Mouse (Mus musculus) spleen, adult 2 months (tissue): Measurements from ENCODE around the gene Kcnk1. TPM values are rescaled to one million over a fixed set of nuclear protein-coding genes. Genes with fewer than 3 reads are reported as not detected.

Experiments
- DNase-seq, 2 experiments: peaks; one replicate each; pipeline versions ENCODE4 v3.0.0 to v3.0.0-alpha.2; 2012 to 2021; ENCODE audit warnings: low spot score in 2 of 2, low read depth in 1 of 2
- H3K27ac ChIP-seq: fragments of 200-500 bp; 2 replicates; pipeline ENCODE4 v1.5.1; 2012; ENCODE audit warnings: low read length, inconsistent platforms; ENCODE audit not compliant: insufficient read depth
- H3K27me3 ChIP-seq: fragments of 200-500 bp; 2 replicates; pipeline ENCODE4 v1.6.1; 2012; ENCODE audit warnings: mild to moderate bottlenecking, moderate library complexity, low read length, inconsistent platforms; ENCODE audit not compliant: control insufficient read depth, insufficient read depth
- H3K36me3 ChIP-seq: fragments of 200-500 bp; 2 replicates; pipeline ENCODE4 v1.6.1; 2012; ENCODE audit warnings: mild to moderate bottlenecking, low read length, inconsistent platforms; ENCODE audit not compliant: control insufficient read depth, insufficient read depth
- H3K4me1 ChIP-seq: fragments of 200-500 bp; 2 replicates; pipeline ENCODE4 v1.6.1; 2011; ENCODE audit warnings: inconsistent platforms; ENCODE audit not compliant: control insufficient read depth, insufficient read depth, insufficient read length
- H3K4me3 ChIP-seq: fragments of 200-500 bp; 2 replicates; pipeline ENCODE4 v1.5.1; 2011; ENCODE audit warnings: mild to moderate bottlenecking, inconsistent platforms; ENCODE audit not compliant: insufficient read depth, insufficient read length; ENCODE audit errors: extremely low read depth
- CTCF ChIP-seq: fragments of 200-500 bp; IDR thresholded peaks from 2 replicates; pipeline ENCODE4 v1.5.1; 2011; ENCODE audit warnings: mild to moderate bottlenecking, inconsistent platforms; ENCODE audit not compliant: insufficient read depth, insufficient read length, insufficient replicate concordance; ENCODE audit errors: extremely low read depth
- POLR2A ChIP-seq: fragments of 200-500 bp; IDR thresholded peaks from 2 replicates; pipeline ENCODE4 v1.6.1; 2011; ENCODE audit warnings: low read depth, low read length, inconsistent platforms
- WGBS: fragments of 180-500 bp; shearing (Covaris S2); methylation state at CpG from one replicate; pipeline ENCODE4 v1.1.7; 2018; 5-methylcytosine and 5-hydroxymethylcytosine counted together
- polyA plus RNA-seq: library from polyadenylated mRNA; depleted of rRNA; stranded (reverse); fragments of >200 nt; gene quantifications from 2 replicates; pipeline ENCODE4 v1.2.3, GENCODE M21; 2012

The Kcnk1 gene
- polyA plus RNA-seq, 1 experiment: 0.85 TPM

- WGBS: 14% methylated on average over 6 of the region's 6 CpGs
- H3K4me3 ChIP-seq: no peak overlapping the region
- no peaks in the 10 kb centered on the region for H3K27me3 ChIP-seq
- H3K36me3 ChIP-seq: no peaks in the 10 kb centered on the region
- no peaks in the 10 kb centered on the region for H3K4me1 ChIP-seq
- TF ChIP-seq POLR2A (no peak), CTCF (no peak)
- H3K27ac ChIP-seq: no peak overlapping the region
- DNase-seq: no peak
Measured at GRCm38 (mm10) chr8:125980826-125981225, 14.1 kb upstream of the Kcnk1 start.

DNA sequence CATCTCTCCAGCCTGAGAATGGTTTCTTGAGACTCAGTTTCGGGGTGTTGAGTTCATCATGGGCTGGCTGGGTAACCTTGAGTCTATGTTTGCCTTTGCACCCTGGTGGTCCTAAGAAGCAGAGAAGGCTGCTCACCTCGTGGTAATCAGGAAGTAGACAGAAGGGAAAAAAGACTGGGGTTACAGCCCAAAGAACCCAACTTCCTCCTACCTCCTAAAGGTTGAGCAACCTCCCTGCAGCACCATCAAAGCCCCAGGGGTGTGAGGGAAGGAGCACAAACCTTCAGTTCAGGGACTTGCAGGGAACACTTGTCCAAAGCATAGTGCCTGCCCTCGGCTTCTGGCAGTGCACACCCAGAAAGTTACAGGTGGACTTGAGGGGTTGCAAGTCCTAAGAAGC is 11.5 kb upstream of the Kcnk1 start:
- WGBS: 38% methylated on average over 3 of the region's 3 CpGs
- DNase-seq: no peak
- no peaks in the 10 kb centered on the region for H3K36me3 ChIP-seq
- no peak overlapping the region for H3K27ac ChIP-seq
- no peaks in the 10 kb centered on the region for H3K27me3 ChIP-seq
- TF ChIP-seq CTCF (no peak), POLR2A (no peak)
- no peaks in the 10 kb centered on the region for H3K4me1 ChIP-seq
- no peak overlapping the region for H3K4me3 ChIP-seq

GRCm38 (mm10) chr8:125984140-125984539 is 10.8 kb upstream of the Kcnk1 start:
- no peak for DNase-seq

GRCm38 (mm10) chr8:125985364-125985763 is 9.6 kb upstream of the Kcnk1 start:
- 94% methylated on average over 2 of the region's 2 CpGs for WGBS
- no peak overlapping the region for H3K27ac ChIP-seq
- TF ChIP-seq CTCF (no peak), POLR2A (no peak)
- H3K36me3 ChIP-seq: no peaks in the 10 kb centered on the region
- H3K4me3 ChIP-seq: no peak overlapping the region
- DNase-seq: no peak
- H3K4me1 ChIP-seq: no peaks in the 10 kb centered on the region
- no peaks in the 10 kb centered on the region for H3K27me3 ChIP-seq

More at GRCm38 (mm10) chr8:125984140-125984539, 10.8 kb upstream of the Kcnk1 start:
- H3K27me3 ChIP-seq: no peaks in the 10 kb centered on the region
- no peak overlapping the region for H3K4me3 ChIP-seq
- no peaks in the 10 kb centered on the region for H3K36me3 ChIP-seq
- TF ChIP-seq CTCF: no peak
- no peak for TF ChIP-seq POLR2A
- 92% methylated on average over 4 of the region's 4 CpGs for WGBS
- no peaks in the 10 kb centered on the region for H3K4me1 ChIP-seq
- no peak overlapping the region for H3K27ac ChIP-seq

DNA sequence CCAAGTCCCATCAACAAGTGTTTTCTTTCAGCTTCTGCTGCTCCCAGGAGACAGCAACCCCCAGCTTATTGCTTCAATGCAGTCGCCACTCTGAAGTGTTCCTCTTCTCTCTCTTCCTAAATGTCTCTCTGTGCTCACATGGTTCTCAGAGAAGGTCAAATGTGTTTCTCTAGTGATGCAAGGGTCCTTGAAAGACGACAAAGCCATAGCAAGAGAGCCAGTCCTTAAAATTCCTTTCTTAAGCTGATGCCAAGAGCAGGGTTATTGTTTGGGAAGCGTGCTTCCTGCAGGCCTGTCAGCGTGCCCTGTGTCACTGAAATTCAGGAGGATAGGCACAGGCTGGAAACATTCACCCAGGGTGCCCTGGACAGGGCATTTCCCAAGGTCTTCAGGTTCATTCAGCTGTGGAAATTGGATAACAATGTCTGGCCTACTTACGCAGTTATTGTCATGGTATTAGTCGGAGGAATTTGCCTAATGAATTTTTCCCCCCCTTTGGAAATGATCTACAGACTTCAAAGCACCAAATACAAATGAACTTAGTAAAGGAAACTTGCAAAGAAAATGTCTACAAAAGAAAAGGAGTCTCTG is 7.9 kb upstream of the Kcnk1 start:
- TF ChIP-seq CTCF (no peak), POLR2A (no peak)
- H3K27ac ChIP-seq: no peak overlapping the region
- H3K36me3 ChIP-seq: no peaks in the 10 kb centered on the region
- 73% methylated on average over 6 of the region's 6 CpGs for WGBS
- no peaks in the 10 kb centered on the region for H3K27me3 ChIP-seq
- H3K4me3 ChIP-seq: no peak overlapping the region
- H3K4me1 ChIP-seq: no peaks in the 10 kb centered on the region
- no peak for DNase-seq

- no peaks in the 10 kb centered on the region for H3K36me3 ChIP-seq
- no peak overlapping the region for H3K4me3 ChIP-seq
- DNase-seq: no peak
- H3K4me1 ChIP-seq: no peaks in the 10 kb centered on the region
- no peak overlapping the region for H3K27ac ChIP-seq
- H3K27me3 ChIP-seq: no peaks in the 10 kb centered on the region
- TF ChIP-seq POLR2A: no peak
- no peak for TF ChIP-seq CTCF
- 8% methylated on average over 2 of the region's 2 CpGs for WGBS
Measured at GRCm38 (mm10) chr8:125987996-125988395, 7.0 kb upstream of the Kcnk1 start.

GRCm38 (mm10) chr8:125993636-125994035 is 1.3 kb upstream of the Kcnk1 start:
- peaks cover 5% of the 10 kb centered on the region for H3K27me3 ChIP-seq

More at GRCm38 (mm10) chr8:125993636-125994035, 1.3 kb upstream of the Kcnk1 start:
- Histone ChIP-seq H3K4me1 (no peaks in the 10 kb centered on the region), H3K27ac (no peak overlapping the region), H3K4me3 (no peak overlapping the region), H3K36me3 (no peaks in the 10 kb centered on the region)
- WGBS: 79% methylated on average over 9 of the region's 9 CpGs
- no peak for DNase-seq
- TF ChIP-seq POLR2A (no peak), CTCF (no peak)
